Mouse (Mus musculus): ENCODE data around the gene Smco4. TPM values are rescaled to one million over a fixed set of nuclear protein-coding genes. Genes with fewer than 3 reads are reported as not detected.
"Not testable (repeated sequence)": the region's sequence is repeated elsewhere in the genome, so short reads cannot be mapped to it uniquely, and the experiment has no call there.

Smco4 gene
- total RNA-seq, 2 experiments from 2014 or later = 5.0 to 6.2 TPM

GRCm38 (mm10) chr9:15533336-15534070 lies 40.3 kb downstream of the Smco4 start:
- intact Hi-C loops (cut with DNase I) = no loop called here
- no peak for DNase-seq (ENCODE audit: extremely low spot score in 1 of 2, low spot score in 2 of 2)

GRCm38 (mm10) chr9:15534110-15534509 lies 40.9 kb downstream of the Smco4 start:
- intact Hi-C loops (cut with DNase I) = no loop called here
- DNase-seq (ENCODE audit: extremely low spot score in 1 of 2, low spot score in 2 of 2) = no peak

DNA sequence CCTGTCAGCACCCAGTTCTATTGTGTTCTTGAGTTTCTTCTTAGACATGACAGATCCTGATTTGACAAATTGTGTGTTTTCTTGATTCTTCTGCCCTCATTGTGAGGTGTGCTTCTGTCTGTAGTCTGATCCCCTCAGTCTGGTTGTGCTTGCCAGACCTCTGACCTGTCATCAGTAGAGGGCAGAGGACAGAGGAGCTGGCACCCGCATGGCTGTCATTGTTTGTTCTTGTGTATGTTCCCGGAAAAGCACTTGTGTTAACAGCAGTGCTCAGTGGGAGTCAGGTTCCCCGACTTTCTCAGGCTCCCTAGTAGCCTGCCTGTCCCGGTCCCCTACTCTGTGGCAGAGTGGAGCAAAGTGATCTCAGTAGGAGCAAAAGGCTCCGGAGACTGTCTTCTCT lies 42.2 kb downstream of the Smco4 start:
- intact Hi-C loops (cut with DNase I) = no loop called here
- no peak for DNase-seq (ENCODE audit: extremely low spot score in 1 of 2, low spot score in 2 of 2)

GRCm38 (mm10) chr9:15536861-15537426 lies 43.7 kb downstream of the Smco4 start:
- DNase-seq (ENCODE audit: extremely low spot score in 1 of 2, low spot score in 2 of 2) = no peak
- intact Hi-C loops (cut with DNase I) = no loop called here

DNA sequence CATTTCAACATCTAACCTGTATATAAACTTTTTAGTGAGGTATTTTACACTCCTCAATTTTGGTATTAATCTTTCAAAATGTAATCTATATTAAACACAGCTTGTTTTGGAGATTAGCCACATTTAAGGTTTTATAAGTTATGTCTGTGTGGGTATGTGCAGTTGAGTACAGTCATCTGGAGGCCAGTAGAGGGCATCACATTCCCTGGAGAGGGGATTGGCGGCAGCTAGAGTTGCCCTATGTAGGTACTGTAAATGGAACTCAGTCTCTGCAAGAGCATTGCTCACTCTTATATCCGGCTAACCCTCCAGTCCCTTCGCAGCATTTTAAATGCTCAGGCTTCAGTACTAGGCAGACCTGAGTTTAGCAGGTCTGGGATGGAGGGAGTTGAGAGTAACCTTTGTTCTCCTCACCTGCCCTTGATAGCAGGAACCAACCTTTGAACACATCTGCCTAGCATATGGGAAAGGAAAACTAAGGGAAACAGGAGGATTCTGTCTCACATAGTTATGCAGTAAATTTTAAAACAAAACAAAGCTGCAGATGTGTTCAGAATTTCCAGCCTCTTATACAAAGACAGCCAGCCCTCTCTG lies 44.3 kb downstream of the Smco4 start:
- intact Hi-C loops (cut with DNase I) = no loop called here
- no peak for DNase-seq (ENCODE audit: extremely low spot score in 1 of 2, low spot score in 2 of 2)

DNA sequence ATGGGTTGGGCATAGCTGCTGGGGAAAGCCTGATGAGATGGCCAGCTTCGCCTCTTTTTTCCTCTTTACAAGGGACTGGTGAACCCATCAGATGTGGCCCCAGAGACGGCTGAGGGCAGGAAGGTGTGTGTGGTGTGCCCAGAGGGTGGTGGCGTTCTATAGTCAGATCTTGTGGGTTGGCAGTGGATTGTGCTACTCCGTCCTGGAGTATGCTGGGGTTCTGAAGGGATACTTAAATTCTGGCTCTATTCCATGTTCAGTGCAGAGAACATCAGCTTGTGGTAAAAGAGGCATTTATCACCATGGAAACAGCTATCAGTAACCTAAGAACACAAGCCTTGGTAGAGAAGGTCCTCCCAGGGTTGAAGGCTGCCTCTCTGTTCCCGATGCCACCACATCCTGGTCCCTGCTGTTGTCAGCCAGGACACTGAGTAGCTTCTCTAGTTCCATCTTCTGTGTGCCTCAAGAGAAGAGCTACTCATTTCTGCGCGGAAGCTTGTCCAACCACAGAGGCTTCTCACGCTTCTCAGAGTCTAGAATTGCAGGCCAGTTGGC lies 45.8 kb downstream of the Smco4 start:
- intact Hi-C loops (cut with DNase I) = no loop called here
- DNase-seq (ENCODE audit: extremely low spot score in 1 of 2, low spot score in 2 of 2) = no peak

GRCm38 (mm10) chr9:15541735-15542354 lies 48.6 kb downstream of the Smco4 start:
- DNase-seq (ENCODE audit: extremely low spot score in 1 of 2, low spot score in 2 of 2) = no peak
- intact Hi-C loops (cut with DNase I) = no loop called here

DNA sequence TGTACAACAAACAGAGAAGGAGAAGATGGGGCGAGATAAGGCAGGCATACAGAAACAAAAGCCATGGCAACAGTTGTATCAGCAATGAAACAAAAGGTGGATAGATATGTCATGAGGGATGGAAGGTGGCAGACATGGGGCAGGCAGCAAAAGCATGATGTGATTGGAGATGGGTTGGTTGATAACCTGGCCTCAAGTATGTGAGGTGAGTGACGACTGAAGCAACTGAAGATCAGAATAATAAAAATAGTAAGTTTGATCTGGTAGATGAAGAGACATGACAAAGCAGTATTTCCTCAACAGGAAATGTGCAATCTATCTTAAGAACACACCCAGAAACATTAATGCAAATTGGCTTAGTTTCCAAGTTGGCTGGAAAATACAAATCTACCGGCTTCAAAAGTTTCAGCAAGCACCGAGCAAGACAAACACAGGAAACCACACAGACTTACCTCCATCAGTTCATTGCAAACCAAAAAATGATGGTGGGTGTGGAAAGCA lies 57.3 kb downstream of the Smco4 start:
- no peak for DNase-seq (ENCODE audit: extremely low spot score in 1 of 2, low spot score in 2 of 2)
- intact Hi-C loops (cut with DNase I) = no loop called here

GRCm38 (mm10) chr9:15551073-15551472 lies 57.8 kb downstream of the Smco4 start:
- DNase-seq (ENCODE audit: extremely low spot score in 1 of 2, low spot score in 2 of 2); intact Hi-C loops (cut with DNase I): not testable (repeated sequence)

GRCm38 (mm10) chr9:15551933-15552851 lies 59.0 kb downstream of the Smco4 start:
- intact Hi-C loops (cut with DNase I) = no loop called here
- no peak for DNase-seq (ENCODE audit: extremely low spot score in 1 of 2, low spot score in 2 of 2)

- intact Hi-C loops (cut with DNase I) = no loop called here
- DNase-seq (ENCODE audit: extremely low spot score in 1 of 2, low spot score in 2 of 2) = no peak
Measured at GRCm38 (mm10) chr9:15553322-15553721, 60.1 kb downstream of the Smco4 start.

DNA sequence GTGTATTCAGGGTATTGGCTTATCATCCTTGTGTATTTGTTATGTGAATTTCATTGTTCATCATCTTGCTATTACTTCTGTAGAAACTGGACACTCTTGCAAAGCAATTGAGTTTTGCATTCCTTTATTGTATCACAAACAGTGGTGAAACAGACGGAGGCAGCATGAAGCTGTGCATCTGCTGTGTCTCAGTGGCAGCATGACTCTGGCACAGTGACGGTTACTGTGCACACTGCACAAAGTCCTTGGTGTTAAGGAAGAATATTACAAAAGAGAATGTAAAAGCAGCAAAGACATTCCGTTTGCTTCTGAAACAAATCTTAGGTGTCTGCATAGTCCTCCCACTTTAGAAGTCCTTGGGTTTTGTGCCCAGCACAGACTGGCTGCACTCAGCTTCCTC lies 67.2 kb downstream of the Smco4 start:
- intact Hi-C loops (cut with DNase I) = loop anchor here (5.0 kb wide), 1 partner anchor 53 kb away; no protein-coding TSS in a partner anchor
- DNase-seq (ENCODE audit: extremely low spot score in 1 of 2, low spot score in 2 of 2) = no peak

- intact Hi-C loops (cut with DNase I) = loop anchor here (5.0 kb wide), 1 partner anchor 55 kb away; no protein-coding TSS in a partner anchor
Measured at GRCm38 (mm10) chr9:15562353-15562752, 69.1 kb downstream of the Smco4 start.

DNA sequence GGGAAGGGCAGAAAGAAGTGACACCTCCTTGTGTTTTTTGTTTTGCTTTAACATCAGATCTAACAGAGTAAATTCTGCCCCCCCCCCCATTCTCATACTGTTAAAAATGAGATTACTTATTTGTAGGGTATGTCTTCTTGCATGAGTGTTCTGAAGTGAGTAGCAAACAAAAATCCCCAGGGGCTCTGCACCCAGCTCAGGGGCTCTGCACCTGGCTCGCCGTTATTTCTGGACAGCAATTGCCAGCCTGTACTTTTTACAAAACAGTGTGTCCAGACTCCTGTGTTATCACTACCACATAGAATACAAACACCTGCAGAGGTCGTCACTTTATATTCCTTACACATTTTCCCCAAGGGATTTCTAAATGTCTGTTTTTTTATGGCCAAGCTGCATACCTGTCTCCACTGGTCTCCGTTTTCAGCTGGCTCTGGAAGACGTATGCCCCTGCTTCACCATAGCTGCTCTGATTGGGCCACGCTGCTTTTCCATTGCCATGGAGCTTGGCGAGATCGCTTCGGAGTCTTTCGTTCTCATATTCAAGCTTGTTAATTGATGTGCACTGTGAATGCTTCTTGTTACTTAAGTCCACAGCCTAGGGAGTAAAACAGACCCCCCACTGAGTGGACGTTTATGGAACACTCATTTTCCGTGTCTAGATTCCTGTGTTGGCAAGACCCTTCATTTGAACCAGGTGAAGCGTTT lies 81.7 kb downstream of the Smco4 start:
- DNase-seq (ENCODE audit: extremely low spot score in 1 of 2, low spot score in 2 of 2) = no peak
- intact Hi-C loops (cut with DNase I) = no loop called here

More at GRCm38 (mm10) chr9:15562353-15562752, 69.1 kb downstream of the Smco4 start:
- DNase-seq (ENCODE audit: extremely low spot score in 1 of 2, low spot score in 2 of 2) = no peak

DNA sequence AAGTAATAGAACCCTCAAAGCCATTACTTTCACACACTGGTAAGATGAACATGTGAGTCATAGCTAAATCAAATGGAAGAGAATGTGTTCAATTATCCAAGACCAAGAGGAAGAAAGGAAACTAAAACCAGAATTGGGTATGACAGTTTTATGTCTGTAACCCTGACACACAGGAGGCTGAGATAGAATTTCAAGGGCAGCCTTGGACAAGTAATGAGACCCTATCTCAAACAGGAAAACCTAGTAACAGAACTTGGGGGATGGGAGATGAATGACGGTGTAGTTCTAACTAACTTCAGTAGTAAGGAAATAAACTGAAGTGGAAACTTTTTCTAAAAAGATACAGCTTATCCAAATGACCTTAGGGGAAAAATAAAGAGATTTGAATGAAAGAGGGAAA lies 85.2 kb downstream of the Smco4 start:
- intact Hi-C loops (cut with DNase I) = no loop called here
- DNase-seq (ENCODE audit: extremely low spot score in 1 of 2, low spot score in 2 of 2) = no peak

GRCm38 (mm10) chr9:15578946-15579345 lies 85.7 kb downstream of the Smco4 start:
- intact Hi-C loops (cut with DNase I) = no loop called here

DNA sequence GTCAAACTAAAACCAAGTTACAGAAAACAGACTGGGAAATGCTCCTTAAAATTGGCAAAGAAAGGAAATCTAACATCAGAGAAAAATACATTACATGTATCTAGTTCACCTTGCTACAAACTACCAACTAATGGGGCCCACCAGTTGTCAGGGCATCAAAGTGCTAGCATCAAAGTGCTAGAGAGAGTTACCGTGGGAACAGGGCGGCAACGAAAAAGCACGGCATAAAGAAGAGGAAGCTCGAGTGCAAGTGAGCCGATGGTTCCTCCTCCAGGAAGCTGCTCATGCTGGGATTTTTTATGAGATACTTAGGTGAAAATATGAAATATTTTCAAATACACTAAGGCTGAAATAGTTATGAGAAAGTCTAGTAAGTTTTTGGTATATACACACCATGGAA lies 86.9 kb downstream of the Smco4 start:
- DNase-seq (ENCODE audit: extremely low spot score in 1 of 2, low spot score in 2 of 2) = no peak
- intact Hi-C loops (cut with DNase I) = no loop called here

More at GRCm38 (mm10) chr9:15578946-15579345, 85.7 kb downstream of the Smco4 start:
- no peak for DNase-seq (ENCODE audit: extremely low spot score in 1 of 2, low spot score in 2 of 2)

DNA sequence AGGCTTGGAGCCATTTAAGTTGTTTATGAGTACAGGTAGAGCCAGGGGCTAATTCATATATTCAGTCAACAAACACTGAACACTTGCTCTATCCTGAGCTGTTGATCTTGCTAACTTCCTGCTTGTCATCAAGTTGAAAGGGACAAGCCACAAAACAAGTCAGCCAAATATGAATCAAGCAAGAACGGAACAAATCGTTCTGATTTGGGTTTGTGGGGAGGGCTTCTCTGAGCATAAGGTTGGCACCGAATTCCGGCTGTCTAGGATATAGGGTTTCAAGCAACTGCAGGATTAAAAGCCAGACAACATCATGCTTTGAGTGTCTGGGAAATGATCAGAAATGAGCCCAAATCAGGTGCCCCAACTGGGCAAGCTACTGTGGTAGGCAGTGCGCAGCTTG lies 88.8 kb downstream of the Smco4 start:
- DNase-seq (ENCODE audit: extremely low spot score in 1 of 2, low spot score in 2 of 2) = no peak
- intact Hi-C loops (cut with DNase I) = no loop called here

Measured in left cerebral cortex, postnatal 10 days (tissue).